Mouse (Mus musculus): ENCODE measurements around the gene Satb2.

- TF ChIP-seq FLI1 (IDR thresholded peaks at IDR 0.05; ENCODE audit: low read length) (no peak), GATA1 (IDR thresholded peaks at IDR 0.05; ENCODE audit: borderline replicate concordance, low read length) (no peak)
These were observed 2.9 kb downstream of the Satb2 start for GRCm38 (mm10) chr1:56975546-56975945.

Measured in megakaryocyte, embryonic 14.5 days (primary cell).